Mouse (Mus musculus) liver, postnatal 0 days (tissue): ENCODE results near the gene Spn. TPM values are rescaled to one million over a fixed set of nuclear protein-coding genes. Genes with fewer than 3 reads are reported as not detected.

ENCODE experiments used
- ATAC-seq: fragments of 200-750 bp; cut with Nextera tagmentation; 2 replicates; pipeline ENCODE4 v1.8.0; 2017; ENCODE audit warnings: mild to moderate bottlenecking, moderate library complexity
- DNase-seq: peaks from one replicate; pipeline ENCODE4 v3.0.0-alpha.2; 2016
- H3K27ac ChIP-seq: fragments of 300-500 bp; sonication (generic); 2 replicates; pipeline ENCODE4 v1.5.1; 2014; ENCODE audit warnings: antibody characterized with exemption, moderate library complexity, mild to moderate bottlenecking, low read depth
- H3K27me3 ChIP-seq: fragments of 300-500 bp; sonication (generic); 2 replicates; pipeline ENCODE4 v1.6.1; 2014; ENCODE audit warnings: low read length, control low read depth, mixed read lengths; ENCODE audit not compliant: insufficient read depth
- H3K36me3 ChIP-seq: fragments of 300-500 bp; sonication (generic); replicated peaks from 2 replicates; pipeline ENCODE4 v1.6.1; 2014; ENCODE audit warnings: mild to moderate bottlenecking, control low read depth, low read length, moderate library complexity, mixed read lengths; ENCODE audit not compliant: insufficient read depth
- H3K4me1 ChIP-seq: fragments of 300-500 bp; sonication (generic); 2 replicates; pipeline ENCODE4 v1.6.1; 2014; ENCODE audit warnings: antibody characterized with exemption, mild to moderate bottlenecking, control low read depth; ENCODE audit not compliant: insufficient read depth
- H3K4me2 ChIP-seq: fragments of 300-500 bp; sonication (generic); 2 replicates; pipeline ENCODE4 v1.6.1; 2014; ENCODE audit warnings: low read depth, mild to moderate bottlenecking, low read length, moderate library complexity, mixed read lengths
- H3K4me3 ChIP-seq: fragments of 300-500 bp; sonication (generic); 2 replicates; pipeline ENCODE4 v1.5.1; 2014; ENCODE audit warnings: low read depth, low read length
- H3K9ac ChIP-seq: fragments of 300-500 bp; sonication (generic); replicated peaks from 2 replicates; pipeline ENCODE4 v1.6.1; 2014; ENCODE audit warnings: mild to moderate bottlenecking, moderate library complexity
- H3K9me3 ChIP-seq: fragments of 300-500 bp; sonication (generic); 2 replicates; pipeline ENCODE4 v1.6.1; 2016; ENCODE audit warnings: mild to moderate bottlenecking, control low read depth, low read length, mixed read lengths
- CTCF ChIP-seq: sonication (generic); IDR thresholded peaks from 2 replicates; pipeline ENCODE4 v1.5.1; 2016; ENCODE audit warnings: antibody characterized with exemption, low read depth
- EP300 ChIP-seq: IDR thresholded peaks from 2 replicates; pipeline ENCODE4 v1.6.1; 2016; ENCODE audit warnings: antibody characterized with exemption, low read depth, mild to moderate bottlenecking
- WGBS: fragments of 180-500 bp; shearing (Covaris S2); extraction: QIAGEN DNeasy Blood & Tissue Kit; methylation state at CpG from one replicate; pipeline ENCODE4 v1.1.7; 2014; ENCODE audit not compliant: insufficient replicate concordance; 5-methylcytosine and 5-hydroxymethylcytosine counted together
- polyA plus RNA-seq: library from polyadenylated mRNA; unstranded; fragments of >200 nt; fragmentation: Nextera tagmentation; extraction: Ambion mirVana; gene quantifications from 2 replicates; pipeline ENCODE4 v1.2.1, GENCODE M21; 2015

Spn gene
- 4.9 and 5.6 TPM in 2 replicates for polyA plus RNA-seq

DNA sequence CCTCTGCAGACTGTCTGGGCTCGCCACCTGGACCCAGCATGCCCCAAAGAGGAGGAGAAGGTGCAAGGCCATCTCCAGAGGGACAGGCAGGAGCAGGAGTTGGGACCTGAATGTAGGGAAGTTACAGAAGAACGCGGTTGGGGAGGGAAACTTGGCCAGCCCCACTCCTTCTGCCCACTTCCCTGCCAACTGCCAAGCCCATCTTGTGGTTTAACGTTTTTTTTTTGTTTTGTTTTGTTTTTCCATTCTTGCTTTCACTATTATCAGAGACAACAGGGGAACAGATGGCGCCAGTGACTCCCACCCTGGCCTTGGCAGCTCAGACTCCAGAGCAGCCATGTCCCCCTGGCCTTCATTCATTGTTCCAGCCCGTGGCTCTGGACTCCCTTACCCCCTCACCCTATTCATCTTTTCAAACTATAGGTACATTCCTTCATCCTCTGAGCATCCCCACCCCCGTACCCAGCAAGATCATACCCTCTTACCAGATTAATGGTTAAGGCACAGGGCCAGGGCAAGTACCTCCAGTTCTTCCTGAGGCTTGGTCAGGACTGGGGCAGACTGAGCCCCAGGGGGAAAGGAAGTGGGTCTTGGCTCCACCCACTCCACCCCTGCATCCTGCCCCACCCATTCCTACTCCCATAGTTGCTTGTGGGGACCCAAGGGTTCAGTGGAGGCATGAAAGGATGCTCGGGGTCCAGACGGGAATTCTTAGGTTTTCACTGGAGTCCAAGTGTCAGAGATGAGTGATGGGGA lies at the start of gene Spn:
Gene Spn (minus strand): TSS at position 562 of the 756 bp plus-strand sequence.
- Histone ChIP-seq H3K4me2 (peak within 1 kb of the TSS; percentile 79), H3K9ac (peak within 1 kb of the TSS; percentile 52), H3K27me3 (no peaks in the 10 kb centered on the region), H3K36me3 (no peaks in the 10 kb centered on the region), H3K4me3 (peak within 1 kb of the TSS; percentile 40), H3K27ac (peak within 1 kb of the TSS; percentile 78), H3K4me1 (peaks cover 41% of the 10 kb centered on the region), H3K9me3 (no peaks in the 10 kb centered on the region)
- WGBS, result 26% methylated on average over 9 of the region's 9 CpGs
- ATAC-seq, result peak; percentile 42
- TF ChIP-seq EP300 (peak; percentile 88), CTCF (no peak)
- DNase-seq, result peak; percentile 46

DNA sequence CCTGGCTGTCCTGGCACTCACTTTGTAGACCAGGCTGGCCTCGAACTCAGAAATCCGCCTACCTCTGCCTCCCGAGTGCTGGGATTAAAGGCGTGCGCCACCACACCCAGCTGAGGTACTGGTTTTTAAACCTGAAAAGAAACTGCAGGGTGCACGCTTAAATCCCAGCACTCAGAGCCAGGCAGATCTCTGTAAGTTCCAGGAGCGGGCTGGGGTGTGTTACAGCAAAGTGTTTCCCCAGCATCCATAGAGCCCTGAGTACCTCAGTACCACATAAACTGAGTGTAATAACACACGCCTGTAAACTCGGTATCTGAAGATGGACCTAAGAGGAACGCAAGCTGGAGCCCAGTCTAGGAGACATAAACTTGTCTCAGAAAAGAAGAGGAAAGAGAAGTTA lies 49.7 kb upstream of the Spn start:
- whole genome bisulfite sequencing, result 80% methylated on average over 10 of the region's 10 CpGs
- no peak for TF ChIP-seq EP300
- TF ChIP-seq CTCF, result no peak
- Histone ChIP-seq H3K4me3 (no peak overlapping the region), H3K27ac (no peak overlapping the region), H3K9me3 (no peaks in the 10 kb centered on the region), H3K36me3 (peaks cover 12% of the 10 kb centered on the region), H3K4me2 (no peak overlapping the region), H3K27me3 (no peaks in the 10 kb centered on the region), H3K9ac (no peak overlapping the region), H3K4me1 (peaks cover 12% of the 10 kb centered on the region)
- ATAC-seq (no peak), DNase-seq (no peak)

DNA sequence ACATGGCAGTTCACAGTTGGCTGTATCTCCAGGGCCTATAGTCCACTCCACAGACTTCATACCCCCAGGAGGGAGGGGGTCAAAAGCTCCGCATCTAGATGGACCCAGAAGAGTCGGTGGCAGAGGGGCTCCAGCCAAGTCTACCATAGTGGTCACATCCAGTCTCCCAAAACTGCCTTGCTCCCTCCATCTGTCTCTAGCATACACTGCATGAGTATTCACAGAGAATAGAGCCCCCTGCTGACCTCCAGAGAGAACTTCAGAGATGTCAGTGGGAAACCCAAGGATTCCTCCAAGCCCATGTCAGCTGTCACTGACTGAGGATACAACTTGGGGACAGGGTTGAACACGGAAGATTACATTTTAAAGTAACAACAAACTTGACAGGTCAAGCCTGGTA lies 48.0 kb upstream of the Spn start:
- Histone ChIP-seq H3K9me3 (no peaks in the 10 kb centered on the region), H3K27ac (no peak overlapping the region), H3K4me1 (peaks cover 12% of the 10 kb centered on the region), H3K4me2 (no peak overlapping the region), H3K9ac (no peak overlapping the region), H3K4me3 (no peak overlapping the region), H3K36me3 (no peaks in the 10 kb centered on the region), H3K27me3 (no peaks in the 10 kb centered on the region)
- TF ChIP-seq CTCF (peak; percentile 77), EP300 (no peak)
- DNase-seq (peak; percentile 23), ATAC-seq (peak; percentile 16; the same call in 1 of the 2 replicates)
- 54% methylated on average over 3 of the region's 3 CpGs for WGBS

DNA sequence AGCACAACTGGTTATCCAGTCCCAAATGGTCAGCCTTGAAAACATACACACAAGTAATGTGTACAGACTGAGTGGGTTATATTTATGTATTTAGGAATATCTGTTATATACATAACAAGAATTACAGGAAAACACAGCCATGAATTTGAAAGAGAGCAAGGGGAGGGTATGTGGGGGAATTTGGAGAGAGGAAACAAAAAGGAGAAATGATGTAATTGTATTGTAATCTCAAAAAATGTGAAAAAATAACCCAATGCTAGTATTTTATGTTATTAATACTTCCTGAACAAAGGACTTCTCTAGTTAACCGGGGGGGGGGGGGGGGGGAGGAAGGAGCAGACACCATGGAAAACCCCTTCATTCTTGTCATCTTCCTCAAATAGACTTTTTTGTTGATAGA lies 47.1 kb upstream of the Spn start:
- Histone ChIP-seq H3K4me3 (no peak overlapping the region), H3K27ac (no peak overlapping the region), H3K9ac (no peak overlapping the region), H3K4me1 (peaks cover 12% of the 10 kb centered on the region), H3K36me3 (no peaks in the 10 kb centered on the region), H3K9me3 (no peaks in the 10 kb centered on the region), H3K27me3 (no peaks in the 10 kb centered on the region), H3K4me2 (no peak overlapping the region)
- TF ChIP-seq CTCF, result no peak
- TF ChIP-seq EP300, result no peak
- DNase-seq (no peak), ATAC-seq (no peak)
- 9% methylated on average over 1 of the region's 1 CpGs for WGBS

DNA sequence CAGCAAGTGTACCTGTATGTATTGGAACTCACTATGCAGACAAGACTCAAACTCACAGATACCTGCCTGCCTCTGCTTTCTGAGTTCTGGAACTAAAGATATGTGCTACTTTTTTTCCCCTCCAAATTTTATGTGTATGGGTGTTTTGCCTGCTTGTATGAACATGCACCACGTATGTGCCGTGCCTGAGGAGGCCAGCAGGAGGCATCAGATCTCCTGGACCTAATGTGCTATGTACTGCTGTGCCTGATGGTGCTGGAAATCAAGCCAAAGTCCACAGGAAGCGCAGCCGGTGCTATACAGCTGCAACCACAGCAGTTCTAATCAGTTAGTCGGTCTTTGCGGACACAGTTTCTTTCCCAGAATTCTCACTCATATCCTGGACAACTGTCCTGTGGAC lies 46.2 kb upstream of the Spn start:
- Histone ChIP-seq H3K9ac (no peak overlapping the region), H3K4me3 (no peak overlapping the region), H3K36me3 (no peaks in the 10 kb centered on the region), H3K27ac (no peak overlapping the region), H3K4me2 (0 out of 2 replicates have a peak overlapping the region, but pooled peaks have one; percentile 7), H3K27me3 (no peaks in the 10 kb centered on the region), H3K9me3 (no peaks in the 10 kb centered on the region), H3K4me1 (peaks cover 12% of the 10 kb centered on the region)
- WGBS, result 42% methylated on average over 6 of the region's 6 CpGs
- peak; percentile 68 for DNase-seq
- peak; percentile 85 for ATAC-seq
- no peak for TF ChIP-seq EP300
- TF ChIP-seq CTCF, result peak; percentile 73

DNA sequence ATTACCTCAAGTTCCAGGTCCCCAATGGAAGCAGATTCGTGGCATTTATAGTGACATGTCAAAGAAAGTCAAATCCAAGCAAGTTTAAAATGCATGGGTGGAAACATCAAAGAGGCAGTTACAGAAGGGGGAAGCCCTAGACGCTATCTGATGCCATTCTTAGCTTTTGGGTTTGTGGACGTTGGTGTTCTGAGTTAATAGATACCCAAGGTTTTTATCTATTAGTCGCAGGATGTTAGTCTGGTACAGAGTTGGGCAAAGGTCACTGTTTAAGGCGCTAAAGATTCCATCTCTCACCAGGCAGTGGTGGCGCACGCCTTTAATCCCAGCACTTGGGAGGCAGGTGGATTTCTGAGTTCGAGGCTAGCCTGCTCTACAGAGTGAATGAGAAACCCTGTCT lies 45.7 kb upstream of the Spn start:
- TF ChIP-seq EP300 (peak; percentile 97), CTCF (no peak)
- Histone ChIP-seq H3K4me2 (no peak overlapping the region), H3K9me3 (no peaks in the 10 kb centered on the region), H3K36me3 (no peaks in the 10 kb centered on the region), H3K4me1 (peaks cover 12% of the 10 kb centered on the region), H3K4me3 (no peak overlapping the region), H3K27me3 (no peaks in the 10 kb centered on the region), H3K27ac (no peak overlapping the region), H3K9ac (no peak overlapping the region)
- DNase-seq (no peak), ATAC-seq (peak; percentile 80)
- 39% methylated on average over 8 of the region's 8 CpGs for WGBS
